Mouse (Mus musculus) intestine, embryonic 14.5 days (tissue): Measurements from ENCODE around the gene Atg7. TPM values are rescaled to one million over a fixed set of nuclear protein-coding genes. Genes with fewer than 3 reads are reported as not detected.
A peak's percentile ranks its signal among the peaks of the same experiment; 100 is the strongest.

Experiments
- ATAC-seq: fragments of 200-750 bp; cut with Nextera tagmentation; replicated peaks from 2 replicates; pipeline ENCODE4 v1.8.0; 2017; ENCODE audit warnings: low read depth, moderate number of reproducible peaks, moderate TSS enrichment, moderate library complexity; ENCODE audit not compliant: low FRiP score, low TSS enrichment
- DNase-seq: peaks from one replicate; pipeline ENCODE4 v3.0.0-alpha.2; 2018; ENCODE audit warnings: low spot score
- H3K27ac ChIP-seq: fragments of 300-500 bp; sonication (generic); 2 replicates; pipeline ENCODE4 v1.5.1; 2014; ENCODE audit warnings: low read depth, mild to moderate bottlenecking, control low read depth
- H3K27me3 ChIP-seq: fragments of 300-500 bp; sonication (generic); replicated peaks from 2 replicates; pipeline ENCODE4 v1.6.1; 2014; ENCODE audit warnings: low read length, control low read depth; ENCODE audit not compliant: control insufficient read depth, insufficient read depth
- H3K36me3 ChIP-seq: fragments of 300-500 bp; sonication (generic); 2 replicates; pipeline ENCODE4 v1.6.1; 2014; ENCODE audit warnings: low read length, control low read depth; ENCODE audit not compliant: control insufficient read depth, insufficient read depth
- H3K4me1 ChIP-seq: fragments of 300-500 bp; sonication (generic); replicated peaks from 2 replicates; pipeline ENCODE4 v1.6.1; 2014; ENCODE audit warnings: low read length, control low read depth, mixed read lengths; ENCODE audit not compliant: control insufficient read depth, insufficient read depth
- H3K4me2 ChIP-seq: fragments of 300-500 bp; sonication (generic); 2 replicates; pipeline ENCODE4 v1.6.1; 2014; ENCODE audit warnings: low read length
- H3K4me3 ChIP-seq: fragments of 300-500 bp; sonication (generic); 2 replicates; pipeline ENCODE4 v1.5.1; 2014; ENCODE audit warnings: low read depth, low read length, control low read depth, mixed read lengths
- H3K9ac ChIP-seq: fragments of 300-500 bp; sonication (generic); 2 replicates; pipeline ENCODE4 v1.6.1; 2014; ENCODE audit warnings: mild to moderate bottlenecking, low read length
- H3K9me3 ChIP-seq: fragments of 300-500 bp; sonication (generic); 2 replicates; pipeline ENCODE4 v1.6.1; 2016; ENCODE audit warnings: low read length, control low read depth; ENCODE audit not compliant: control insufficient read depth
- WGBS: fragments of 180-500 bp; shearing (Covaris S2); extraction: QIAGEN DNeasy Blood & Tissue Kit; methylation state at CpG from one replicate; pipeline ENCODE4 v1.1.7; 2014; 5-methylcytosine and 5-hydroxymethylcytosine counted together
- polyA plus RNA-seq: library from polyadenylated mRNA; unstranded; fragments of >200 nt; fragmentation: Nextera tagmentation; extraction: Ambion mirVana; gene quantifications from 2 replicates; pipeline ENCODE4 v1.2.1, GENCODE M21; 2014

Atg7 gene
- polyA plus RNA-seq, 1 experiment from 2014 or later = 22.8 TPM

DNA sequence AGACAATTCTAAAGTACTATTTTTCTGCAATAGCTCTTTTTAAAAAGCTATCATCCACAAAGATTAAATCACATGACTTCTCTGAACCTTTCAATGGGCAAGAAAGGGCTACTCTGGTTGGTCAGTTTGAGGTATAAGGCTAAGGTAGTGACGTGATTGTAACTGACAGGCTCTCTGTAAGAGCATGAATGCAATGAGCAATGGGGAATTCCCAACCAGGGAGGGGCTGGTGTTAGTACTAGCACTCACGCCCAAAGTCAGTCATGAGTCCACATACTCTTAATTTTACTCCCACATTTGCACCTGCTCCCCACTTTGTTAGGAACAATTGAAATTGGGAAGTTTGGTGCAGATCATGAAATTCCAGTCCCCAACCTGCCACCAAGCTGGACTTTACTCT is 147.2 kb downstream of the Atg7 start:
- Histone ChIP-seq H3K36me3 (no peaks in the 10 kb centered on the region), H3K4me2 (no peak overlapping the region), H3K9me3 (no peaks in the 10 kb centered on the region), H3K4me3 (no peak overlapping the region), H3K4me1 (no peaks in the 10 kb centered on the region), H3K27ac (no peak overlapping the region), H3K9ac (no peak overlapping the region), H3K27me3 (no peaks in the 10 kb centered on the region)
- DNase-seq = no peak
- 83% methylated on average over 2 of the region's 2 CpGs for WGBS
- ATAC-seq = no peak

DNA sequence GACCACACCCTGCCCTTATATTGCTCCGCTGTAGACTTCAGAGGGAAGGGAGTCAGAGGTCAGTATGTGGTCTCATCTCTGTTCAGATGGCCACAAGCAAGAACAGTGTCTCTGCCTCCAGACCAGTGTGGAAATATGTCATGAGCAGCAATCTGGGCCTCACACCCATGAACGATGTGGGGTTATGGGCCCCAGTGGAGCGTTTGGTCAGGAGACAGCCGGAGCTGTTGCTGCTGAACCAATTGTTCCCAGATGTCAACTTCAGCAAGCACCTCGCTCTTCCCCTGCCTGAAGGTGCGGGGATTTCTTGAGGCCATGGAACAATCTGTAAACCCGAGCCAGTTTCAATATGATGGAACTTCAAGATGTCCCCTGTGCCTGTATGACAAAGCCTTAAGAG is 148.0 kb downstream of the Atg7 start:
- Histone ChIP-seq H3K36me3 (no peaks in the 10 kb centered on the region), H3K27me3 (no peaks in the 10 kb centered on the region), H3K9me3 (no peaks in the 10 kb centered on the region), H3K4me2 (no peak overlapping the region), H3K4me3 (no peak overlapping the region), H3K4me1 (no peaks in the 10 kb centered on the region), H3K27ac (no peak overlapping the region), H3K9ac (no peak overlapping the region)
- WGBS = 81% methylated on average over 7 of the region's 7 CpGs
- ATAC-seq (no peak), DNase-seq (no peak)

DNA sequence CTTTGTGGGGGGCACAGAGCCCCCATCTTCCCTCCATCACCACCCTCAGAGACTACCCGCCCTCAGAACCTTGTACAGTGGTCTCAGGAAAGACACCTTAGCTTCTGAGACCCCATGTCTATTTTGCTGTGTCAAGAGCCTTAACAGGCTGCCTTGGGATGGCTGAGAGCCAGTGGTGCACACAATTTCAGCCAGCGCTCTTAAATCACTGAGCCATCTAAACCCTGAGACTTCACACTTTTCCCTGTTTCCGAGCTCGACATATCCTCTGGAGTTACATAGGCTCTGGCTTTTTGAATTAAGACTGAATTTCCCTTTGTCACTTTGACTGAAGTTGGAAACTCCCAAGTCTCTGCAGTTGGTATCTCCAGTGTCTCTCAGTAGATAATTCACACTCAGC is 148.9 kb downstream of the Atg7 start:
- no peaks in the 10 kb centered on the region for H3K36me3 ChIP-seq
- WGBS = 83% methylated on average over 4 of the region's 4 CpGs
- no peaks in the 10 kb centered on the region for H3K9me3 ChIP-seq
- H3K4me1 ChIP-seq = no peaks in the 10 kb centered on the region
- no peak overlapping the region for H3K27ac ChIP-seq
- H3K4me2 ChIP-seq = no peak overlapping the region
- no peak overlapping the region for H3K4me3 ChIP-seq
- no peak for ATAC-seq
- no peaks in the 10 kb centered on the region for H3K27me3 ChIP-seq
- no peak for DNase-seq
- H3K9ac ChIP-seq = no peak overlapping the region

DNA sequence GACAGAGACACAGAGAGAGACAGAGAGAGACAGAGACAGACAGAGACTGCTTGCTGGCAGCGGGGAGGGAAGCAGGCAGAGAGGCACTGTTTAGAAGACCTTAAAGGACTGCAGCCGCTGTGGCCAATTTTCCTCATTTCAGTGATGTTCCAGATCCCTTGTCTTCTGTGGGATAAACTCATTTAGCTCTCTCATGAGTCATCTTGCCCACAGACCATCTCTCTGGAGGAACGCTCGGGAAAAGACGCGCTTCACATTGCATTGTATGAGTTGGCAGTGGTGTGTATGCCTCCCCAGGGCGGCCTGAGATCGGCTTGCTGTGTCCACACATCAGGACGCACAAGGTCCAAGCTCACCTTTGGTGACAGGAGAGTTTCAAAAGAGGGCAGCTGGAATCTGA is 151.8 kb downstream of the Atg7 start:
- no peaks in the 10 kb centered on the region for H3K27me3 ChIP-seq
- H3K4me2 ChIP-seq = no peak overlapping the region
- H3K9me3 ChIP-seq = no peaks in the 10 kb centered on the region
- ATAC-seq (no peak), DNase-seq (no peak)
- no peak overlapping the region for H3K9ac ChIP-seq
- no peak overlapping the region for H3K27ac ChIP-seq
- WGBS = 85% methylated on average over 9 of the region's 9 CpGs
- no peaks in the 10 kb centered on the region for H3K36me3 ChIP-seq
- H3K4me1 ChIP-seq = no peaks in the 10 kb centered on the region
- H3K4me3 ChIP-seq = no peak overlapping the region

DNA sequence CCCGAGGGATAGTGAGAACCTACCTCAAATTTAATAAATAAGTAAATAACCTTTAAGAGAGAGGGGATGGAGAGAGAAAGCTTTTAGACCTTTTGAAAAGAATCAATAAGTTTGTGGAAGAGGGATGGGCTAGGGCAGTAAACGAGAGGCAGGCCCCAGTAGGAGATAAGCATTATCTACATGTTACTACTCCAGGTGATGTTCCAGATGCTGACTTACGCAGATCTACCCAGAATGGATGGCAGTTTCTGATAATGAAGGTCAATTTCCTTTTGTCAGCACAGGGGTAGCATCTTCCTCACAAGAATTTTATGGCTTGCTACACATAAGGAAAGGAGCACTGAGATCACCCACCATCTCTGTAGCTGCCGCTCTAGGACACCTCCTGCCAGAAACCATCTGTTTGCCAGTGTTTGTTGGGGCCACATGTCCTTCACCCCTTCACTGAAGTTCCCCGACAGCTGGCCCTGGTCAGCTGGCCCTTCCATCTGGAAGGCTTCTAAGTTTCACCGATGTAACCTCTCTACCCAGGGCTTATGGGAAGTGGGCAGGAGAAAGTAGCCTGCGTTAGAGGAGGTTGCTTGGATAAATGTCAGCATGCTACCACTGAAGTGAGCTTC is 152.9 kb downstream of the Atg7 start:
- WGBS = 72% methylated on average over 7 of the region's 7 CpGs
- ATAC-seq (no peak), DNase-seq (no peak)
- Histone ChIP-seq H3K9me3 (no peaks in the 10 kb centered on the region), H3K9ac (no peak overlapping the region), H3K4me2 (no peak overlapping the region), H3K36me3 (no peaks in the 10 kb centered on the region), H3K27me3 (no peaks in the 10 kb centered on the region), H3K4me3 (no peak overlapping the region), H3K4me1 (no peaks in the 10 kb centered on the region), H3K27ac (no peak overlapping the region)

DNA sequence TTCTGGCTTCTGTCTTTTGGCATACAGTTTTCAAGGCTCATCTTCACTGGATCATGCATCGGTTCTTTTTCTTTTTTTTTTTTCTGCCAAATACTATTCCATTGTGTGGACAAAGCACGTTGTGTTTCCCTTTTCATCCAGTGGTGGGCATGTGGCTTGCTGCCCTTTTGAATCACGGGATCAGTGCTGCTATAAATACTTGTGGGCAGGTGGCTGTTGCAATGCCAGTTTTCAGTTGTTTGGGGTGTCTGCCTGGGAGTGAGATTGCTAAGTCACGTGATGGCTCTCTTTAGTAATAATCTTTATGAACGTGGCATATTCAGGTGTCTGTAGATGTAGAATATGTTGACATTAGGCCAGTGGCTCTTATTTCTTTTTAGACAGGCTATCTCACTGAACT is 155.0 kb downstream of the Atg7 start:
- Histone ChIP-seq H3K4me1 (no peaks in the 10 kb centered on the region), H3K9ac (no peak overlapping the region), H3K9me3 (no peaks in the 10 kb centered on the region), H3K27ac (no peak overlapping the region), H3K4me3 (no peak overlapping the region), H3K27me3 (no peaks in the 10 kb centered on the region), H3K4me2 (no peak overlapping the region), H3K36me3 (no peaks in the 10 kb centered on the region)
- WGBS = 75% methylated on average over 5 of the region's 5 CpGs
- DNase-seq (no peak), ATAC-seq (no peak)

DNA sequence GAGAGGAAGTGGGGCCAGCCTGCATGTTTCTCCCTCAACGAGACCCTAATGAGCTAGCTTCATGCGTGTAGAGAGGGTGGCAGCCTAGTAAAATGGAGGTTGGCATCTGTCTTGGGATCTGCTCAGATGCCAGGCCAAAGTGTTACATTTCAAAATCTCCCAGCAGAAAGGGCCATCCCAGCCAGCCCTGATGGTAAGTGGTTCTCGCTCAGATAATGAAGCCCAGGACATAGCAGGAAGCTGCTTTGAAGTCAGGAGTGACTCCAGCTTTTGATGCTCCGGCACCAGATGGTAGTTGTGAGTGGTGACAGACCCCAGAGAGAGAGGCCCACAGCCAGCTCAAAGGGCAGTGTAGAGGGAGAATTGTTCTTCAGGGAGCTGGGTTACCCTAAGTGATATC is 155.8 kb downstream of the Atg7 start:
- Histone ChIP-seq H3K9ac (no peak overlapping the region), H3K4me2 (no peak overlapping the region), H3K4me3 (no peak overlapping the region), H3K4me1 (no peaks in the 10 kb centered on the region), H3K27me3 (no peaks in the 10 kb centered on the region), H3K9me3 (no peaks in the 10 kb centered on the region), H3K27ac (no peak overlapping the region), H3K36me3 (no peaks in the 10 kb centered on the region)
- no peak for ATAC-seq
- DNase-seq = no peak
- WGBS = 51% methylated on average over 4 of the region's 4 CpGs

DNA sequence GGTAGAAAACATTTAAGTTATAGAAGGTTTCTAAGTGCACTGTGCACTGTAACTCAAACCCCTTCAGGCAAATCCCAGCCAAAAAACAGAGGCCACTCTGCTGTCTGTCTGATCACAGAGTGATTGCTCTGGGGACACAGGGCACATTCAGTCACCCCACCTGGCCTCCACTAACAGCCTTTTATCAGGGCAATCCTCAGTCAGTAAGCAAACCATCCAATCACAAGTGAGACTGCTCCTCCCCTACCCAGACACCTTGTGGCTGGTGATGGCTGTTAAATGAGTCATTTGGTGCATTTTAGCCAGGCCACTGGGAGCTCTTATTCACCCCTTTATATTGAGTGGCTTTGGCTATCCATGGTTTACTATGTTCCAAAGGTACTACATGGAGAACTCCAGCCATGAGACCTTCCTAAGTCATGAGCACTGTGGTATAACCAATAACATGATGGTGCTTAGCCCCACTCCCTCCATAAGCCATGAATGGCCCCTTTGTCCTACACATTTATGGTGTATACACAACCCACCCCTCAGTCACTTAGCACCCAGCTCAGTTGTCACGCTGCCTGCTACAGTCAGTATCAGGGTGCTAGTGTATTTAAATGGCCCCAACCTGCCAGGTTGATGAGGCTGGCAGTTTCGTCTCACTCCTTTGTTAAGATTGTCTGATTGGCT is 157.5 kb downstream of the Atg7 start:
- Histone ChIP-seq H3K9me3 (no peaks in the 10 kb centered on the region), H3K4me3 (no peak overlapping the region), H3K27ac (peak overlapping the region; percentile 64), H3K4me1 (no peaks in the 10 kb centered on the region), H3K36me3 (no peaks in the 10 kb centered on the region), H3K9ac (no peak overlapping the region), H3K4me2 (no peak overlapping the region), H3K27me3 (no peaks in the 10 kb centered on the region)
- DNase-seq (no peak), ATAC-seq (peak; percentile 87)
- 44% methylated on average over 2 of the region's 2 CpGs for WGBS

DNA sequence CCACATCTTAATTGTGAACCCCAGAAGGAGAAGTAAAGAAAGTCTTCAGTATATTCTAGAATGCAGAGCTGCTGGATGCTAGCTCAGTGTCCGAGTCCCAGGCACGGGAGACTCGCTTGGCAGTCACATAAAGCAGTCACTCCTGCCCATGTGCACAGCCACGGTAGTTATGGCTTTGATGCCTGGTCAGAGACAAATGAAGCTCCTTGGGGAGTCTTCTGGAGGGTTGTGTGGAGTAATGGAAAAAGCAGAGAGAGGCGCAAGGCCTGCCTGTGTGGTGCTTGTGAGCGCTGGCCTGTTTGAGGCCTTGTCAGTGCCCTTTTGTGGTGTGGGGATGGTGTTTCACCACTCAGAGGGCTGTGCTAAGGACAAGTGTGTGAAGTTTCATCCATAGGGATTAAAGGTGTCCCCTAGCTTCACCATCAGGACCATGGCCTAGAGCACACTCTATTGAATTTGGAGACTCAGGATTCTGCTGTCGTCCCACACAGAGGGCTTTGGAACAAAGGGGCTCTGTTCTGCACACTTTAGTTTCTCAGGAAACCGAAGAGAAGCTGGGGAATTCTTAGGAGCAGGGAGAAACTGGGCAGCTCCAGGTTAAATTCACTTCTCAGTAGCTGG is 161.1 kb downstream of the Atg7 start:
- no peak overlapping the region for H3K27ac ChIP-seq

More for the DNA sequence above, 161.1 kb downstream of the Atg7 start:
- Histone ChIP-seq H3K4me3 (no peak overlapping the region), H3K27me3 (no peaks in the 10 kb centered on the region), H3K36me3 (no peaks in the 10 kb centered on the region), H3K9ac (no peak overlapping the region), H3K4me1 (no peaks in the 10 kb centered on the region), H3K4me2 (no peak overlapping the region), H3K9me3 (no peaks in the 10 kb centered on the region)
- 76% methylated on average over 8 of the region's 8 CpGs for WGBS
- no peak for DNase-seq
- no peak for ATAC-seq
